Mouse (Mus musculus) megakaryocyte, adult 5-6 weeks (primary cell): Measurements from ENCODE around the gene Rasgrp2. TPM values are rescaled to one million over a fixed set of nuclear protein-coding genes. Genes with fewer than 3 reads are reported as not detected.

Experiments
- total RNA-seq, 2 experiments: library from RNA; stranded (forward) in 1 of 2; stranded (reverse) in 1 of 2; fragments of 153-499, 151-499 nt in 1 of 2; fragments of 221-1000, 200-1000 nt in 1 of 2; gene quantifications; 2 replicates each; pipeline versions ENCODE4 v1.2.3 to v1.2.4; 2015 to 2017

Gene Rasgrp2
- total RNA-seq, 2 experiments from 2014 or later = 213 to 214 TPM

Other genes starting within 250 kb of the Rasgrp2 start
- gene Majin, start 215.0 kb upstream of the Rasgrp2 start, total RNA-seq (2015) = 0.58 TPM in 1 of 2 replicates, not detected in the other
- gene Majin, start 215.0 kb upstream of the Rasgrp2 start, total RNA-seq (2017) = not detected in 2 replicates
- not detected in 2 replicates for gene Gpha2, start 173.0 kb upstream of the Rasgrp2 start, total RNA-seq (2015)
- gene Gpha2, start 173.0 kb upstream of the Rasgrp2 start, total RNA-seq (2017) = not detected in 2 replicates
- gene Ppp2r5b, start 163.5 kb upstream of the Rasgrp2 start, total RNA-seq (2015) = 5.1 and 5.7 TPM in 2 replicates
- 3.5 and 6.7 TPM in 2 replicates for gene Ppp2r5b, start 163.5 kb upstream of the Rasgrp2 start, total RNA-seq (2017)
- 9.8 and 10.1 TPM in 2 replicates for gene Atg2a, start 157.7 kb upstream of the Rasgrp2 start, total RNA-seq (2015)
- 8.5 and 10.3 TPM in 2 replicates for gene Atg2a, start 157.7 kb upstream of the Rasgrp2 start, total RNA-seq (2017)
- 19.3 and 27.1 TPM in 2 replicates for gene Ehd1, start 122.6 kb upstream of the Rasgrp2 start, total RNA-seq (2015)
- gene Ehd1, start 122.6 kb upstream of the Rasgrp2 start, total RNA-seq (2017) = 24.0 and 34.8 TPM in 2 replicates
- gene Cdc42bpg, start 92.9 kb upstream of the Rasgrp2 start, total RNA-seq (2015) = 0.56 and 0.68 TPM in 2 replicates
- gene Cdc42bpg, start 92.9 kb upstream of the Rasgrp2 start, total RNA-seq (2017) = 0.88 and 1.3 TPM in 2 replicates
- gene Men1, start 64.4 kb upstream of the Rasgrp2 start, total RNA-seq (2015) = 15.1 and 16.6 TPM in 2 replicates
- gene Men1, start 64.4 kb upstream of the Rasgrp2 start, total RNA-seq (2017) = 19.2 and 20.7 TPM in 2 replicates
- gene Map4k2, start 58.2 kb upstream of the Rasgrp2 start, total RNA-seq (2015) = 35.0 and 43.3 TPM in 2 replicates
- 66.3 and 79.6 TPM in 2 replicates for gene Map4k2, start 58.2 kb upstream of the Rasgrp2 start, total RNA-seq (2017)
- gene Sf1, start 35.6 kb upstream of the Rasgrp2 start, total RNA-seq (2015) = 164 and 205 TPM in 2 replicates
- 179 and 212 TPM in 2 replicates for gene Sf1, start 35.6 kb upstream of the Rasgrp2 start, total RNA-seq (2017)
- 0.80 and 3.2 TPM in 2 replicates for gene Pygm, start 14.9 kb upstream of the Rasgrp2 start, total RNA-seq (2015)
- 0.11 and 0.12 TPM in 2 replicates for gene Pygm, start 14.9 kb upstream of the Rasgrp2 start, total RNA-seq (2017)
- gene Nrxn2, start 19.4 kb downstream of the Rasgrp2 start, total RNA-seq (2015) = 0.21 TPM in 1 of 2 replicates, not detected in the other
- not detected in 2 replicates for gene Nrxn2, start 19.4 kb downstream of the Rasgrp2 start, total RNA-seq (2017)
- not detected in 2 replicates for gene Slc22a12, start 143.7 kb downstream of the Rasgrp2 start, total RNA-seq (2015)
- not detected in 2 replicates for gene Slc22a12, start 143.7 kb downstream of the Rasgrp2 start, total RNA-seq (2017)